Mouse (Mus musculus) c-Kit-negative CD71-positive TER-119-positive erythroid progenitor cells, embryonic 14.5 days (primary cell): ENCODE measurements around the gene Pde4dip.

ENCODE experiments used
- DNase-seq: peaks from one replicate; pipeline ENCODE4 v3.0.0-alpha.2; 2013; ENCODE audit warnings: low read depth, low spot score

Gene Pde4dip

DNA sequence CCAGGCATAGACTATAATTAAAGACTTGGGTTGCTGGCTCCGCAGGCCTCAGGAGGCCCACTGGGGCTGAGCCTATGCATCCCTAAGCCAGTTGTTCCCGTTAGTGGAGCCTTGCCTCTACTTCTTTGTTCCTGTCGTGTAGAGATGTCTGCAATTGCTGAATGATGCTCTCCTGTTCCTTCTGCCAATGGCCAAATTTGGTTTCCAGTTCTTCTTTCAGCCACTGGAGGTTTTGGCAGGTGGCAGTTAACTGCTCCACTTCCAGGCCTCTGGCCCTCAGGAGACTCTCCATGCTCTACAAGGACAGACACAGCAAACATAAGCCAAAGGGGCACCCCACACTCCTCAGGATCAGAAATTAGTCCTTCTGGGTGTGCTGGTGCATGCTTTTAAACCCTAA is 135.6 kb downstream of the Pde4dip start:
- no peak for DNase-seq

DNA sequence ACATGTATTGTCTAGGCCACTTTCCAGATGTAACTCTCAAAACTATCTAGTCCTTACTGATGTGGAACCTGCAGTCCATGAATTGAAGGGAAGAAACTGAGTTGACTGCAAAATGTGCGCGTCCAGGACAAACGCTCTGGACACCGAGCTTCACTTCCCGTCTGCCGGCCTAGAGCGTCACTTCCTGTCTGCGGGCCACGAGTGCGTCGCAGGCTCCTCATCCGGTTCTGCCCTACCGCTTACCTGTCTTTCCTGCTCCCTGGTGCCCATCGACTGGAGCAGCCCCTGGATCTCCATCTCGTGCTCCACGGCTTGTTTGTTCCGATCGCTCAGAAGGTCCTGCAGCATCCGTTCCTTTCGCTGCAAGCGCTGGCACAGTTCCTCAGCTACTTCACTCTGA is 136.9 kb downstream of the Pde4dip start:
- DNase-seq, result no peak

DNA sequence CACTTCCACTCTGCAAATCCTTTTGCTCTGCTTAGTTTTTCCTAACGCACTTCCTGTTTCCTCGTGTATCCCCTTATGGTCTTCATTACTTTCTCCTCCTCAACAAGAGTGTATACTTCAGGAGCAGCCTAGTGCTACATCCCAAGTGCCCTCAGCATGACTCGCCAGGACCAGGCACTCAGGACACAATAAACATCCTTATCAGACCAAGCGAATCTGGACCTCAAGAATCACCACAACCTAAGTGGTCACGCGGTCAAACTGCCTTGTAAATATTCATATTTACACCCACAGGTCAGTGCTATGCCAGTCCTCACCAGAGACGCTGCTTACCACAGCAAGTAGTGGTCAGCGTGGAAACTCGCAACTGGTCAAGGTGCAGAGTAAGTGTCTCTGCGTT is 139.7 kb downstream of the Pde4dip start:
- DNase-seq, result no peak

DNA sequence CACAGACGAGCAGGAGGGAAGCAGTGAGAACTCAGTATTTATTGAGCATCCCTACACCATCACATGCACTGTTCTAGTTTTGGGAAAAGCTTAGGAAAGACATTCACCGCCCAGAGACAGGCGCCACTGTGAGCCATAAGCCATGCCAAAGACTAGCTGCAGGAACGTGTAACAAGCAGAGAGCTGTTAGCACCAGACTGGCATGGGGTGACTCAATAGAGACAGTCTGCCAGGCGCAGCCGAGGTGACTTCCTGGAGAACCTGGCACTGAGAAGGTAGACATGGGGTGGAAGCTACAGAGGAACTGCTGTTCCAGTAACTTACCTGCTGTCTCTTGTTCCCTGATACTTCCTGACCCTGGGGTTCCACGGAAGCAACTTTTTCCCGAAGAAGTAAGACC is 145.7 kb downstream of the Pde4dip start:
- DNase-seq, result no peak

DNA sequence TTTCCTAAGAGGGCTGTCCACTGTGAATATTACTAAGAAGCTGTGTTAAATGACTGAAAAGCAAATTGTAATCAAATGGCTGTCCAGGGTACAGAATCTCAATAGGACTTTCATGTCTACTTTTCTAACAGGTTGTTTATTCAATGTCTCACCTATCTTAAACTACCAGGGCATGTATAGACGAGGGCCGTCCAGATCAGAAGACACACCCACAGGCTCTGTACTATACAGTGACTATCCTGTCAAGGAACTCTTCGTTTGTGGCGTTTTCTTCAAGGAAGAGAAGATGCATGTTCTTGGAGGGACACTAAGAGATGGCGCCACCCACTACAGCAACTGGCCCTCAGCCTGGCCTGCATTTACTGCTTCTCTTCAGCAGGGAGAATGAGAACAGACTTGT is 152.9 kb downstream of the Pde4dip start:
- DNase-seq, result no peak

DNA sequence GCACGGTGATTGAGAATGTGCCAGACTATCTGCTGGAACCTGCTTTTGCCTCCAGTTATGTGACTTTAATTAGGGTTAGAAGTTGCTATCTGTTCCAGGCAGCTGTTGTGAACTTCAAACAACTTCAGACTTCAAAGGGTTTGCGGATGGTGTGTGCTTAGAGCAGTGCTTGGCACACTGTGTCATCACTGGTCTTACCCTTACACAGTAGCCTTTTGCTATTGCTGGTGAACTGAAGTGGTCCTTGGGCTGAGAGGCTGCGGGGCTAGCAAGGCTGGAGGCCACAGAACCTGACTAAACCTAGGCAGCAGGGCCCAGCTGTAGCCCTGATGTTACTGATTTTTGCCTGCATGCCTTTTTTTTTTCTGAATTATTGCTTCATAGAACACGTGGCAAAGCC is 154.2 kb downstream of the Pde4dip start:
- no peak for DNase-seq

DNA sequence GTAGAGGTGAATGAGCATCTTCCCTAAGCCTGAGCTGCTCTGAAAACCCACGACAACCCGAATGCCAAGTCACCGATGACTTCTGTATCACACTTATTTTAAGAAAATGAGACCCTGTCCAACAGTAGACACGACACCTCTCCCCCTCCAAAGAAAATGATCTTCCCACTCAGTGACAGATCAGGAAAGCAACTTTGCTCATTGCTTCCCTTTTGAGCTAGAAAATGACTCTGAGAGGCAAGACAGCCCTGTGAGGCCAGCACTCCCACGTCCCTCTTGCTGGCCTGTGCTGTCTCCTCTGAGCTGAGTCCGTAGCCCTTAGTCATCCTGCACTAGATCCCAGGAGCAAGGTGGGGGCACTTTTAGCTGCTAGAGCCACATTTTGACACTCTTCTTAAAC is 155.9 kb downstream of the Pde4dip start:
- DNase-seq, result no peak

DNA sequence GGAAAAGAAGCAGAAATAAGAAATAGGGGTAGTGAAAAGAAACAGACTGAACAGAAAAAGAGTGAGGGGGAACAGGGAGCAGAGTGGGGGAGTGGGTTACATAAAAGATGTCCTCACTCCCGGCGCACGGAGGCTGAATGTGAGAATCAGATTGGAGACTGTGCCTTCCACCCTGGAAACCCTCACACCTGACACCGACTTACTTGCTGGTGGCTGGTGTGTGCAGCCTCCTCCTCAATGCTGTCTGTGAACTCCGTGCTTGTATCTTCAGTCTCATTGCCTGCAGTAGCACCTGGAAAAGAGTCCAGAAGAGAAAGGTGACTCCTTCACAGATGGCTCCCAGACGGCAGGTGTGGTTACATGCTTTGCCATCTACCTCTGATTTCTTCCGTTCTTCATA is 157.9 kb downstream of the Pde4dip start:
- no peak for DNase-seq

DNA sequence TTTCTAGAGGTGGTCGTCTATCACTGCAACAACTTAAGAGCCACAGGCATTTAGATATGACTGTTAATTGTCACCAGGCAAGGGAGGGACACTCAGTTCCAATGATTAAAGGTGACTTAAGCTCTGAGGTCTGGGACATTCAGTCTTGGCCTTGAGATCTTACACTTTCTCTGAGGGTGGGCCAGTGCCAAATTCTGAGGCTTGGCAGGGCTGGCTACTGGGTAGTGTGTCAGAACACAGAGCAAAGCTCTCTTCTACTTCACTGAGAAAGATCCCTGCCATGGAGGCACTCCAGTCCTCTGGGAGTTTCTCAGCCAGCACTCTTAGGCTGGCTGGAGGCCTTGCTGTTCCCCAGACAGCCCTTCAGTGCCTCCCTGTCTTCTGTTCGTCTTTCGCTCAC is 158.4 kb downstream of the Pde4dip start:
- DNase-seq, result no peak

DNA sequence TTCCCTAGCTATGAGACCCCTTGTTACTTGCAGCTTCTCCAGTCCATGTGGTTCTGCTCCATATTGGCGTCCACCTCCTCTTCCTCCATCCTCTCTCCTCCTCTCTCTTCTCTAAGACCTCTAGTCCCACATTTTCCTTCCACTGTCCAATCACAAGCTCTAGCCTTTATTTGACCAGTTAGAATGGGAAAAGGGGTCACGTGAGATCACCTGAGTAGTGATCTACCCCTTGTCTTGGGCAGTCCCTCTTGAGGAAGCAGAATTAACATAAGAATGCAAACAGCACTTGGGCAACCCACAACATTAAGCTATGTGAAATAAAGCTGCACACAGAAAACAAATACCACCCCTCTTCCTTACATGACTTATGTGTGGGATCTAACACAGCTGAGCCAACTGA is 160.7 kb downstream of the Pde4dip start:
- no peak for DNase-seq

DNA sequence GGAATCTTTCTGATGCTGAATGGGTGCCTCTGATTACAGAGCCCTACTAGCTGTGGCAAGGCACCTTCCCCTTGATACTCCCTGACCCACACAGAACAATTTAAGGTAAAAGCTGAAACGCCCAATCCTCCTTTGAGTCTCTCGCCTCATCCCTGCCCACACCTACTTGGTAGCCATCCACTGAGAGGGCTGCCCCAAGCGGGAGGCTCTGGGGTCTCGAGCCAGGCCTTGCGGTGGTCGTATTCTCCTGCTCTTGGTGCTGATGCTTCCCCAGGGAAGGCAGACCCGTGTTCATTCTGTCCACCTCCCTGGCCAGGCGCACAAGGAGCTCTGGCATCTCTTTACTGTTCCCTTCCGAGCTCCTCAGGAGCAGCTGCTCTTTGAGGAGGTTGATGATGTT is 169.4 kb downstream of the Pde4dip start:
- DNase-seq, result no peak

DNA sequence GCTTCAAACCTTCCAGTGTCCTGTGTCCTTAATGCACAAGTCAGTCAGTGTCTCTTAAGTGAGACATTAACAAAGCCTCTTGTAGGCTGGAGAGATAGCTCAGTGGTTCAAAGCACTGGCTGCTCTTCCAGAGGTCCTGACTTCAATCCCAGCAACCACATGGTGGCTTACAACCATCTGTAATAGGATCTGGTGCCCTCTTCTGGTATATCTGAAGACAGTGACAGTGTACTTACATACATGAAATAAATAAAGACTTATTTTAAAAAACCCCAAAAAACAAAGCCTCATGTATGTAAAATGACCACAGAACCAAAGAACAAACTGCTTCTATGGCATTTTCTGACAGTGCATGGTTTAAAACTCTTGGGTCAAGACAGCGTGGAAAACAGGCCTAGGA is 172.6 kb downstream of the Pde4dip start:
- no peak for DNase-seq

DNA sequence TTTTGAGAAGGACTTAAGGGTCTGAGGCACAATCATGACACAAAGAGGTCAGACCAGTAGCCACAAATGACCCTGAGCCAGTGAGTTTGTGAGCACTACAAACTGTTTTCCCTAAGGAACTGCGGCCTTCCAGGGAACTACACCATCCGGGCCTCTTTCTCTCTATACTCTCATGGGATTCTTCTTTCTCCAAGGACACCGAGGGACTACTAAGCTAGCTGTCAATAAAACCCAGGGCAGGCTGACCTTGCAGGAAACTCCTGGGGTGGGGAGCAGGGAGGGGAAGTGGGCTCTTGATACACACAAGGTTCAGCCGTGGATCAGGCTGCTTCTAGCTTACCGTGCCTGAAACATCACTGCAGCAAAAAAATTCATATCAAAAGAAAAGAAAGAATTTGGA is 177.6 kb downstream of the Pde4dip start:
- no peak for DNase-seq

DNA sequence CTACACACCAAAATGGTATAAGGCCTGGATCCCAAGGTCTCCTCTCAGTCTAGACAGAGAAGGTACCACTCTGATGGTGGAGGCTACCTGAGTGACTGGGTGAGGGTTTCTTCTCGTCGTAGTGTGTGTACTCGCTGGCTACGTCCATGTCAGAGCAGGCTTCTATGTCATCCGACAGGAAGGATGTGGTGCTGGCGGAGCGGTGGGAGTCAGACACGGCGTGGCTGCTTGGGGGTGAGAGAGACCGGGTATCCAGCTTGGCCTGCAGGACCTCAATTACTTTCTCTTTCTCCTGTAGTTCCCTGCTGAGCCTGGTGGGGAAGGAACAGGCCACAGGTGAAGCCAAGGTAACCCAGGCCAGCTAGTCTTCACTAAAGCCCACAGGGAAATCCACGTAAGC is 178.4 kb downstream of the Pde4dip start:
- DNase-seq, result no peak

DNA sequence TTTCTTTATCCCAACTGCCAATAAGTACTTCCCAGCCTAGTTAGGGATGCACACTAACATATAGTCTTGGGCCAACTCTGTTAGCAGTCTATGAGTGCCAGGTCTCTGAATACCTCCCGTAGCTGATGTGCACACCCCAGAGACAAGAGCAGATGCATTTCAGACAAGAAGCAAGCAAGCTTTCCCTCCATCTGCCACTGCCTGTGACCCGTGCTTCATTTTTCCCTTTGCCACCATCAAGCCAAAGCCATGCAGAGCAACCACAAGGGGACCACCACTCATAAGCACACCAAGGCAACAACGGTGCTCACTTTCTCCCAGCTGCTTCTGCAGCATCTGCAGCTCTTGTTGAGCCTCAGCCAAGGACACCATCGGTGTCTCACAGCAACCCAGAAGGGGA is 181.9 kb downstream of the Pde4dip start:
- no peak for DNase-seq

DNA sequence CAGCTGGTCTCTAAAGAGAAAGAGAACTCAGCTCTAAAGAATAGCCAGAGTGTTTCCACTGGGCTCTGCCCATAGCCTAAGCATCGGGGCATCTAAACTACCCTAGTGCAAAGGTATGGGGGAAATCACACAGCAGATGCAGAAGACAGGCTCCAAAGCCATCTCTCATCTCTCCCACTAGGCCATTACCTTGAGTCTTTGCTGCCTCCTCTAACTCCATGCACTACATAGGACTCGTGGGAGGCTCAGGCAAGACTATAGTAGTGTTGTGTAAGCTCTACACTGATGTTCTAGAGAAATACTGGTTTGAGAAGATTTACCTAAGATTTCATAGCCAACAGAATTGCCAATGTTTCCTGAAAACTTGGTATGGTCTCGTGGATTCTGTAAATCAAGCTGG is 183.0 kb downstream of the Pde4dip start:
- DNase-seq, result no peak

DNA sequence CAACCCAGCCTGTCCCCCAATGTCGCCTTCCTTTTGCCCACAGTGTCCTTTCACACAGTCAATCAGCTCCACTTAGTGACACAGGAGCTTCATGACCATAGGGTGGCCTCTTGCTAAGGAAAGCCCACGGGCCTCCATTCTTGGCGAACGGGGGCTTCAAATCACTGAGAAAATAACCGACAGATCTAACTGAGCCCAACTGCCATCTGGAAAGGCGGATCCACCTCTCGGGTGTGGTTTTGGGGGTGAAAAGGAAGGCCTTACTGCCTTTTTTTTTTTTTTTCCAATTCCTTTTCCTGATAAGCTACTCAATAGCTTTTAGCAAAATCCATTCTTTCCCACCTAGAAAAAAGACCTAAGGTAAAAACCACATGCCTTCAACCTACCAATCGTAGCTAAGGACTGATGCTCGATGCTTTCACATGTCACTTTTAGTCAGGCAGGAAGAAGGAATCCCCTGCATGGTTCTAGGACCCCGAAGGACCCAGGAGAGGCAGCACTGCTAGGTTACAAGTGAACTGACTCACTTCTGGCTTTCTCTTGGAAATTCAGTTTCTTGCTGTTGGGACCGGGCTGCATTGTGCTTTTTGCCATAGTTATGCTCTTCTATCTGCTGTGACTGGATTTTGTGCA is 185.9 kb downstream of the Pde4dip start:
- no peak for DNase-seq

DNA sequence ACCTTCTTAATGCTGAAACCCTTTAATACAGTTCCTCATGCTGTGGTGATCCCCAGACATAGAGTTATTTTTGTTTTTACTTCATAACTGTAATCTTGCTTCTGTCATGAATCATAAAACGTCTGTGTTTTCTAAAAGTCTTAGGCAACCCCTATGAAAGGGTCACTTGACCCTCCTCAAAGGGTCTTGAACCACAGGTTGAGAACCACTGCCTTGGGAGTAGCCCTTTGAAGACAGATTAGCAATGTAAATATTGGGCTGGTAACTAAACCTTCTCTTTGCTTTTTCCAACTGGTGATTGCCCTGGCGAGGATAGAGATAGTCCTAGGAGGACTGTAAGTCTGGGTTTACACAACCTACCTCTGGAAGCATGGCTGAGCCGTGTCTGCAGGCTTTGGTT is 187.3 kb downstream of the Pde4dip start:
- no peak for DNase-seq

DNA sequence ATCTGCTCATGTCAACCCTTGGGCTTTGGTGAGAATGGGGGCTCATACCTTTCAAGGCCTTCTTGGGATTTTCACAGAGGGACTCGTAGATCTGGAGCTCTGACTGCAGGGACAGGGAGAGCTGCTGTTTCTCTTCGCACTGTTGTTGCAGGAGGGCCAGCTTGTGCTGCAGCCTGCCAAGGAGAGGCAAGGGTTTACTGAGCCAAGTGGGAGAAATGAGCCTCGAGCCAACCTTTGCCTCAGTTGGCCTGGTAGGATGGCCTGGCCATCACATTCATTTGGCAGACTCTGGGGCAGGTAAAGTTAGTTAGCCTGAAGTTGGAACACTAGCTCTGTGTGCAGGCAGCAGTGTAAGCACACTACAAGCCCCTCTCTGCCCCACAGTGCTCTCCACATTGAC is 189.4 kb downstream of the Pde4dip start:
- no peak for DNase-seq

DNA sequence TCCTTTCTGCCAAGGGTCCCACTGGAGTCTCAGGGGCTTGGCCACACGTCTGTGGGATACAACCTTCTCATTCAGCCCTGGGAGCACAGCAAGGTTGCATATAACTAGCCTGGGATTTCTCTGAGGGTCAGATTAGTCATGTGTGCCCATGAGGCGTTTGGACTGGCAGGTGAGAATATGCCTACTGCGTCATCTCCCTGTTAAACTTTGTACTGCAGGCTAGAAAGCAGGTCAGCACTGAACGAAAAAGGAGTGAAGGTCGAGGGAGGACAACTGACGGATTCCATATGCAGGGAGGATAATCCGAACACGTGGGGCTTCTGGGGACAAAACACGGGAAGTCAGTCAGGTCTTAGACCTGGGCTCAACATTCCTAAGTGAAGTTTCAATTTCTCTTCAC is 191.2 kb downstream of the Pde4dip start:
- DNase-seq, result no peak

DNA sequence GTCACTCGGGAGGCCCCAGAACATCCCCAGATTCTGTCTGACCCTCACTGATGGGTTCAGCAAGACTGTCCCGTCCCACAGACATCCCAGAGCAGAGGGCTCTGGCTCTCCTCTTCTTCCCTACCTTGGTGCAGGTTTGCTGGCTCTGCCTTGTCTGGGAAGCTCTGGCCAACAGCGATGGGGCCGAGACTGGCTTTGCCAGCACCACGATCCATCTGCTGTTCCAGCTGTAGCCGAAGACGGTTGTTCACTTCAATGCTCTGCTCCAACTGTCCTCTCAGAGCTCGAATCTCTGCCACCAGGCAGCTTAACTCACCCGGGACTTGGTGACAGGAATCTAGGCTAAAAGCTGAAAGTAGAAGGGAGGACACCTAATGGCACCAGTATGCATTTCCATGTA is 191.6 kb downstream of the Pde4dip start:
- no peak for DNase-seq

DNA sequence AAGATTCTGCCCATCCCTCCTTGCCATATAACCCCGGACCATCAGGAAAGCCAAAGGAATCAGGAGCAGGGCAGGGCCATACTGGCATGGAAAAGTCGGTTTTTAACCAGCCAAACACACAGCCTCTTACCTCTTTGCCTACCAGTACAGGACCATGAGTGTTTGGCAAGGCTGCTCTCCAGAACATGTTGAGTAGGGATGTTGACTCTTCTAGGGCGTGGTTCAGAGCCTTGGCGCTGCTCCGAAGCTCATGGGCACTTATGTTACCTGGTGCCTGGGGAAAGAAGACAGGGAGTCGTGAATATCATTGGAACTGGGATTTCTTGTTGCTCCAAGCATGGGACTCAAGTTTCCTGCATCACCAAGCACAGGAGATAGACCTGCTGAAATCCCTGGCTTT is 194.7 kb downstream of the Pde4dip start:
- DNase-seq, result no peak

DNA sequence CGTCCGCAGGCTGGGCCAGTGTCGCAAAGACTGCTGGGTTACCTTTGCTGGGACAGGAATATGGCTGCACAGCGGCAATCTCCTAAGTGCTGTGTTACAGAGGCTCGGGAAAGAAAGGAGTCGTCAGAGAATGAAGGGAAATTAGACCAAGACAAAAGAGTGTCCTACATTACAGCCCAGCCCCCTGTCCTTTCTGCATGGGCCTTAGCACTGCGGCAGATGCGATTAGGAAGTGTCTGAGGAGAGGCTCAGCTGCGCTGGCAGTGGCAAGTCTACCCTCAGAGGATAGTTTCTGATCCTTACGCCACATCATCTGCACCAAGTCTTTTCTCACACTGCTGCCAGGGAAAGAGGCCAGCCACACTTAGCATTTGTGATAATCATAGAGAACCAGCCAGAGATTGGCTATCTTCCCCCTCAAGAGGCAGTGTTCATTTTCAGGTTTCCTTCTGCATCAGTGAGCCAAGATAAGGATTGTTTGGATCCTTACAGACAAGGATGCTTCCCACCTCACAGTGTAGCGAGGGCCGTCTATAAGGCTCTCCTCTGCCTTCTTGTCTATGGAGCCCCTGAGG is 197.0 kb downstream of the Pde4dip start:
- DNase-seq, result no peak

DNA sequence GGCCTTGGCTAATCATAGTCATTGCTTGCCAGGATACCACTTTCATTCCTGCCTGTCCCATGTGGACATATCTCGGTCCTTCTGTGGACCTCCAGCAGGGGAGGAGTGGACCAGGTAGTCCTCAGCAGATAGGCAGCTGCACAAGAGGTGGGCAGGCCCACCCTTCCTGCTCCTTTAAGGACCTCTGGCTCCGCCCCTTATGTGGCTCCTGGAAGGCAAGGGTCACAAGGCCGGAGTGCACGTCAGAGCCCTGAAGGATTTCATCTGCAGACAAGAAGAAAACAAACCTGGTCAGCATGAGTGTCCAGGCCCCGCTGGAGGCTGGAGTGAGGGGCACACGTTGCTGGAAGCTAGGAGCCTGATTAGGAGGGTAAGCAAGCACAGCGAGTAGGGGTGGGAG is 197.9 kb downstream of the Pde4dip start:
- no peak for DNase-seq
